Mouse (Mus musculus) erythroblast, adult 5-6 weeks (primary cell): ENCODE measurements around the gene Arhgap10. TPM values are rescaled to one million over a fixed set of nuclear protein-coding genes. Genes with fewer than 3 reads are reported as not detected.
A peak's percentile ranks its signal among the peaks of the same experiment; 100 is the strongest.

Experiments used
- ATAC-seq: replicated peaks from 2 replicates; pipeline ENCODE4 v1.8.0; 2016; ENCODE audit warnings: moderate number of reproducible peaks, mild to moderate bottlenecking, moderate TSS enrichment, inconsistent platforms; ENCODE audit not compliant: poor library complexity, low FRiP score, severe bottlenecking
- total RNA-seq, 2 experiments: library from RNA; stranded (forward) in 1 of 2; stranded (reverse) in 1 of 2; fragments of 150-400 nt in 1 of 2; fragments of 200-764, 138-1000 nt in 1 of 2; gene quantifications; 2 replicates each; pipeline versions ENCODE4 v1.2.3 to v1.2.4; 2015 to 2017; ENCODE audit warnings: low replicate concordance in 2 of 2

The Arhgap10 gene
- total RNA-seq, 2 experiments from 2014 or later = 2.1 to 3.2 TPM

DNA sequence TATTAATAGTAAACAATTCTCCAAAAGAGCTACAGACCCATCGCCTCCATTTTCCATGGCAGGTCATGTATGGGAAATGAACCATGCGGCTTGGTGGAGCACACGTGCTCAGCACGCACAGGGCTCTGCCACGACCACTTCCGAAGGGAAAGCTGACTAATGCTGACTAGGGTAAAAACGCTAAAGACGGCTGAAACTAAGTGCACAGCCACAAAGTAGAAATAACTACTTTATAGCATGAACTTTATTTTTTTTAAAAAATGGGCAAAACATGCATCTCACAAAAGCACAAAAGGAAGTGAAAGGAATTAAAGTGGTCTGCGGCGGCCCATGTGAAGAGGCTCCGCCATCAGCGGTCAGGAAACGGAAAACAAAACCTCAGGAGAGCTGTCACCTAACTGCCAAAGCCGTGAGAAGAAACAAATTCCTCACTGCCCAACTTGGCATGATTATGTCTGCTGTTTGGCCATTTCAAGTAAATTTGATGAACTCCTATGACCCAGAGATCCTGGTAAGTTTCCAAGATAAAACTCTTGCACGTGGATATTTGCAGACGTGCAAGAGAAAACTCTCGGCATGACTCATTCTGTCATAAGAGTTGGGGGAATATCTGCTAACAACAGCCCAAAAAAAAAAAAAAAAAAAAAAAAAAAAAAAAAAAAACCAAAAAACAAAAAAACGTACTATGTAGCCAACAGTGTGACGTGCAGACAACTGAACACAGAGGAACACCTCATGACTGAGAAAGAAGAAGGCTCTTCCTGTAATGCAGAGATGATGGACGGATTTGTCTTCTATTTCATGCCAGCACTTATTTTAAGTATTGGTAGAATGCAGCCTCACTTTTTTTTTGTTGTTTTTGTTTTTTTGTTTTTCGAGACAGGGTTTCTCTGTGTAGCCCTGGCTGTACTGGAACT lies 66.0 kb downstream of the Arhgap10 start:
- ATAC-seq = no peak

DNA sequence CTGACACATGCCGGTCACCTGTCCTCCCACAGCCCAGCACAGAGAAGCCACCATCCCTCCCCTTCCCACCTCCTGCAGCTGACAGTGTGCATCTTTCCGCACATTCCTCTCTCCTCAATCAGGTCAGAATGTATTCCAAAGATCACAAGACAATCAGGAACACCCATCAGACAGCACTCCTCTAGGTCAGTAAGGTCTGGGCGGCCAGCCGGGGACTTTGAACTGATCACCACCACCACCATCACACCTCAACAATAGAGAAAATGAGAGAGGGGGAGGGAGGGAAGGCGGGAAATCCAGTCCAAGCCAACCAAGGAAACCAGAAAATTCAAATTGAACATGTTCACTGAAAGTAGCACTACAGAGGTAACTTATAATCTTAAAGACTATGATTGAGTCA lies 66.7 kb downstream of the Arhgap10 start:
- no peak for ATAC-seq

DNA sequence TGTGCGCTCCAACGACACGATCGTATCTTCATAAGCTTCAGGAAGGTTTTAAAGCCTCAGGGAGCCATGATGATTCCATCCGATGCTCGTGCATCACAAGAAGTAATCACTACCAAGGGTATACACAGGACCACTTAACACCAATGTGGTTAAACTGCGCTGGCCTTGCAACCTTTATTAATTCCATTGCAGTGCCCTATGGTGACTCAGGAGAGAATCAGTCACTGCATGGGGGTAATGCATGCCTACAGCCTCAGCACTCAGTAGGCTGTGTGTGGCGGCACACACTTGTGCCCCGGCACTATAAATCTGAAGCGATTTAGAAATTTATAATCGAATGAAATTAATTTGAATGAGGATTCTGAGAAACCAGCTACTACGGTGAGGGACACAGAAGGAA lies 71.5 kb downstream of the Arhgap10 start:
- ATAC-seq = no peak

- ATAC-seq = no peak
Measured at GRCm38 (mm10) chr8:77445642-77446041, 72.1 kb downstream of the Arhgap10 start.

DNA sequence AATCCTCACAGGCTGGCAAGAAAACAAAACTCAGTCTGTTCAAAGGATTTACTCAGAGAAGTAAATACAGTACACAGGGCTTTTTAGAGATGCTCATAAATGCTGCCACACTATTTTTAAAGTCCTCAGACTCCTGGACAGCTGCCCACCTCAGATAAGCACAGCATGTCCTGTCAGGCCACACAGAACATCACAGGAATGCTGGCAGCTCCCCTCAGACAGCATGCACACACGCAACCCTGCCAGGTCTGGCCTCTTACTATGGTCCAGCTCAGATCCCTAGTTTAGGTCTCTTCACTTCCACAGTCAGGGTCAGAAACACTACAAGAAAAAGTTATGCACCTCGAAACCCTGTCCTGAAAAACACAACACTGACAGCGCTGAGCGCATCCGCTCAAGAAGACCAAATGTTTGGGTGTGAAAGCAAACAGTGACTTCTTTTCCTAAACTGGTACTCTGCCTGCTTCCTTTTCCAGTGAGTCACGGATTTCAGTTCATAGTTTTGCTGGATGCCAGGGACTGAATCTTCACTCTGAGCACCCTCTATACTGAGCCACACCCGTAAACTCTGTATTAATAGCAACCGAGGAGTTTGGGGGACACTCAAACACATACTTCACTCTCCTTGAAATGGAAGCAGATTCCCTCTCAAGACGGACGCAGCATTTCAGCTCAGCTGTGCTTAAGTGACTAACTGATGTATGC lies 73.4 kb downstream of the Arhgap10 start:
- ATAC-seq = no peak

DNA sequence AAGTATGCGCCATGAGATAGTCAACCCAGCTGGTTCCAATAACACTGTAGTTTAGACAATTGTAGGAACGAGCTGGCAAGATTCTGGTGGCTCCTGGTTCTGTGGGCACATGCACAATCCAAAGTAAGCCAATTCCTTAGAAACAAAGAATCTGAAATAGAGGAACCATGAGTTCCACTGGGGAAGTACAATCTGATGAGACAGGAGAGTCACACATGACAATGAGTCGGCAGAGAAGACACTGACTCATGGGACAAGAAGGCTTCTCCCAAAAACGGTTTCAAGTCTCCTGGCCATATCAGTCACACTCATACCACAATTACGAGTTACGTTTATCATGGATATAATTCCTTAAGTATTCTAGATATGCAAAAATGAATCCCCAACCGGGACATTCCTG lies 75.3 kb downstream of the Arhgap10 start:
- ATAC-seq = no peak

DNA sequence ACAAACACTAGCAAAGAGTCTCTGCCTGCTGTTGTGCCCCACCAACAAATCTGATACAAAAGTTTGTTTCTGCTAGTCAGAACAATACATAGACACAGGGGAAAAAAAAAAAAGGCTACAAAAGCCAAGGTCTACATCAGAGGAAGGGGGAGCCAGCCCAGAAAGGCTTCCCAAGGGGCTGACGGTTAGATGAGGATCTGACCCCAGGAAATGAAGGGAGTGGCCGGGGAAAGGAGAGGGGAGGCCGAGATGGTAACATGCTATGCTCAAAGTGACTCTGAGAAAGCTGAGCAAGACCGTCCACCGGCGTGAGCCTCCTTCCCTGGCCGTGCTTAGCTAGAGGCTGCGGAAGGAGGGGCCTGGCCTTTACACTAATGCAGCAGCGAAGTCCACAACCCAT lies 76.8 kb downstream of the Arhgap10 start:
- no peak for ATAC-seq

- no peak for ATAC-seq
Measured at GRCm38 (mm10) chr8:77440324-77440880, 77.4 kb downstream of the Arhgap10 start.

DNA sequence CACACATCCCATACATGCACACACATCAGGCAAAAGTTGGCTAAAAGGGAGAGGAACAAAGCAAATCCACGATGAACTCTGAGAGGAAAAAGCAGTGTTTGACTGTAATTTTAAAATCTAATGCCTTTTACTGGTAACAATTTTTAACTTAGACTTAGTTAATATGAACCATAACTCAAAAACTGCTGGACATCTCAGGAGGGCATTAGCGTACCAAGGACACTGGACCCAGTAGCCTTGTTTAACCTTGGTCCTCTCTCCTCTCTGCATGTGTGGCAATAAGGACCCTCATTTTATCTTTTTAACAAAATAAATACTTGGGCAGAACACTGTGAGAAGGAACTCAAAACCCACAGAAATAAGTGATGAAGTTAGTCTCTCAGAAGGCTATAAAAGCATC lies 78.1 kb downstream of the Arhgap10 start:
- ATAC-seq = no peak

DNA sequence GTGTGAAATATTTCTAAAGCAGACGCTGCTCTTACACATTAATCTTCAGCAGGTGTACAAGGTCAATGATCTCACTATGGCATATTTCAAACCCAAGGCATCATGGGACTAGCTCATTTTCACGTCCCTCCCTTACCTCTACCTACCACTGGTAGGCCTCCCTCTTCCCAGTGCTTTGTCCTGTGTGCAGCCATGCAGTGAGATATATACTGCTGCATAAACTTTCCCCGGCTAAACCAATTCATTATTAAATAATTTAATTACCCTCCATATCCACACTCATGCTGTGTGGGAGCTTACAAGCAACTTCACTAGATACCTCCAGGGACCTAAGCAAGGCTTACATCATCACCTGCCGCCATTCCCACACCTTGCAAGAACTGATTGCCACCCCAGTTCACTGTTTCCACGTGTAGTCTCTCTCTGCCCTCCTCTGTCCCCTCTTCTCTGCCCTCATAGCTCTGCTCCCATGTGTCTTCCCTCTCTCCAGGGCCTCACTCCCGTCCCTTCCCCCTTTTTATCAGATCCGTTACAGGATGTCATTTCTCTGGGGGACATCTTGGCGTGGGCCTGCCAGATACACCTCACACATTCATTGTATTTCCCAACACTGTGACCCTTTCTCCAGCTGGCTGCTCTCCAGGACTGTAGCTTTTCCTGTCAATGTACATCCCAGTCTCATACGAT lies 79.8 kb downstream of the Arhgap10 start:
- ATAC-seq = no peak

DNA sequence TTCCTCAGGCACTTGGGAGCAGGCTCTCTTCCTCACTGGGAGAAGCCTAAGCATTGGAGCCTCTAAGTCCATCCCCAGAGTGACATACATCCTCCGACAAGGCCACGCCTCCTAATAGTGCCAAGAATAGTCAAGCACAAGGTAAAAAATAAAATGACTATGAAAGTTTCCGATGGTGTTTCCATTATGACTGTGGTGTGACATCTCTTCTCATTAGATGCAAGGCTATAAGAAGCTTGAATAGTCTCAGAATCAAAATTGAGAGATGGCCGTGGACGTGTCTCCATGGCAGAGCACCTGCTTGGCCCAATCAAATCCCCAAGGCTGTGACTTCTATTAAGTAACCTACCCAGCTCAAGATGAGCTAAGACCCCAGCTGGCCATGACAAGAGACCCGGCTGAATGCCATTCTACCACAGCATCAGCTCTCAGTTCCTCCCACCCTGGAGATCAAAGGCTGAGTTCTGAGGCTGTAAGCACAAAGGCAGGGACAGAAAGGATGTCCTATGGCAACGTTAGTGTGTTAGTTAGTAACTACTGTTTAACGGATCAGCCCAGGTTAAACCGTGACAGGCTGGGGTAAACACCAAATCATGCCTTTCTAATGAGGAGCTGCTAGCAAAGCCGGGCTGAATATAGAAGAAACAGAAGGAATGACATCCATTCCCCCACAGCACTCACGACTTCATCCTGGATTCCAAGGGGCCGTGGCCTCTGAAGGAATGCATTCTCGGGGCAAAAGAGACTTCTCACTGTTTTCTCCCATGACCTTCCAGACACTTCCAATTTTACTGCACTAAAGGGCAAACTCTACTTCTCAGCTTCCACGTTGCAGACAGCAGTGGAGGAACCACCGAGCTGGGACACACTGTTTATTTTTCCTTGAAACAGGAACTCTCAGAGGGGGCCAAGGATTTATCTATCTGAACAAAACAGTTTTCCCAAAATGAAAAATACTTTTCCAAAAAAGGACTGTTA lies 81.5 kb downstream of the Arhgap10 start:
- no peak for ATAC-seq

DNA sequence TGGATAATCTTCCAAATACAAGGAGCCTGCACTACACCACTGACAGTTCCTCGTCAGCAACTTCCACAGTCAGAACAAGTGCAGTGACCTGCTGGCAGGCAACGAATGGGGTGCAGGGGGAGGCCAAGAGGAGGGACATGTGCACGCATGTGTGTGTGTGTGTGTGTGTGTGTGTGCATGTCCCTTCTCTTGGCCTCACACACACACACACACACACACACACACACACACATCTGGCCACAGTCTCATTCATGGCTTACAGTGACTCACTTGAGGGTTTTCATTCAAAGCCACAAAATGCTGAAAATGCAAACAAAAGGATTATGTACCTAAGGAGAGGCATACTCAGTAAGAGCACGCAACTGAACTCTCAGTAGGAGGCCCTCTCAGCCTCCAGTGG lies 84.5 kb downstream of the Arhgap10 start:
- ATAC-seq = no peak

- no peak for ATAC-seq
Measured at GRCm38 (mm10) chr8:77432726-77433125, 85.0 kb downstream of the Arhgap10 start.

DNA sequence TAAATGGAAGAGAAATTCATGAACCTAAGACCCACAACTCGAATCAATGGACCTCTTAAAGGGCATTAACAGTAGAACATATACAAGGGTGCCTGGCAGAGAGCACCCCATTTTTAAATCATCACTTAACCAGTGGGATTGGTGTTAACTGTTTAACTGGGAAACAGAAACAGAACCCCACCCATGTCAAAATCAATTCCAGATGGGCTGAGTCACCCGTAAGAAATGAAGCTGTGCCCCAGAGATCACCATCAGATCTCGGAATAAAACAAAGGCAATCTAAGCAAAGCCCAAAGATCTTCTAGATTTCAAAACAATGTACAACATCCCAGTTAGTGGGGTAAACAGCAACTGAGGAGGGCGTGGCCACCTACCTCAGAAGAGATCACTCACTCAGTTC lies 89.3 kb downstream of the Arhgap10 start:
- ATAC-seq = no peak

DNA sequence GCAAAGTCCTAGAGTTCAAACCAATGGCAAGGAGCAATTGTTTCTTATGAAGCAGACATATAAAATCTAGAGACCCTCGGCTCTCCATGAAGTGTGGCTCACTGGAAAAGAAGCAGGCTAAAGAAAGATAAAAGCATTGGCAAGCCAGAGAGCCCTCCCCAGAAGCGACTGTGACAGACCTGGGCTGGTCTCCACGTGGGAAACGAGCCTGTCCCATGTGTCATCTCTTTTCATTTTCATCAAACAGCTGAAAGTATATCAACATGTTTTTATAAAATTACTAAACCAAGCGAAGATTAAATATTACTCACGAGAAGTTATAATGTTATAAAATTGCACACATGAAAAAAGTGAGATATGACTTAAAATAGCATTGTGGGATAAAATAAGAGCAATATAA lies 89.7 kb downstream of the Arhgap10 start:
- no peak for ATAC-seq

DNA sequence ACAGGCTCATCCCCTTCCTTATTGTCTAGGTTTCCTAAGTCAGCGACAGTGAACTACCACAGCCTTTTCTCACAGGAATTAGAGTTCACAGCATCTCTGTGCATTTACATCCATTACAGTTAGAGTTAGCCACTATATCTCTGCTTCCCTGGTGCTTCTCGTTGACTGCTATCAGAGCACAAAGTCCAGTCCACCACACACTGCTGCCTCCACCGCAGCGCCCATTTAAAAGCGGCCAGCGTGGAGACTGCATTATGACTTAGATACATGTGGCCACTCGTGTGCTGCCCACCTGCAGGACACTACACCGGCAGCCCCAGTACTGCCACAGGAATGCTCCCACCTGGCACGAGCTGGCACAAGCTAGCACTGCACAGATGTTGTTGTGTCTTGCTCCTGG lies 90.3 kb downstream of the Arhgap10 start:
- ATAC-seq = no peak

GRCm38 (mm10) chr8:77423850-77424249 lies 93.9 kb downstream of the Arhgap10 start:
- ATAC-seq = no peak

GRCm38 (mm10) chr8:77422632-77423252 lies 95.0 kb downstream of the Arhgap10 start:
- peak; percentile 71 for ATAC-seq

GRCm38 (mm10) chr8:77421596-77421995 lies 96.2 kb downstream of the Arhgap10 start:
- no peak for ATAC-seq
